Mouse (Mus musculus): Measurements from ENCODE around the gene Smim4. TPM values are rescaled to one million over a fixed set of nuclear protein-coding genes. Genes with fewer than 3 reads are reported as not detected.

The Smim4 gene
- polyA plus RNA-seq, 1 experiment: 91.1 TPM

DNA sequence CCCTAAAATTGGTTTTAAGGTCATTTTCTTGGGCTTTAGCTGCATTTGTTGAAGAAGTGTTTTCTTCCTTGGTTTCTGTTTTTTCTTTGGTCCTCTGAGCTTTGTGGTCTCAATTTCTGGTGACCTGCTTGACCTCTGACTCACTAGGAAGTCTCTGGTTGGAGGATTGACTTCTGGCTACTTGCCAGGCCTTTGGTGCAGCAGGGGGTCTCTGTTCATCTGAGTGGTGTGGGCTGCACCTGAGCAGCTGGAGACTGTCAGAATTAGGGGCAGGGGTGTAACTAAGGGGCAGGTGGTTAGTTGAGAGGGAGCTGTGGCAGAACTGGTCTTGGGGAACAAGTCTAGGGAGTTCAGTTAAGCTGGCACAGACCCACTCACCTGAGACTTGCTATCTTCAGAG is 47.6 kb downstream of the Smim4 start:
- Histone ChIP-seq H3K4me3 (ENCODE audit: control insufficient read depth, insufficient read depth, low read length) (no peak overlapping the region), H3K27ac (ENCODE audit: control insufficient read depth, insufficient read depth, low read length) (no peak overlapping the region)

DNA sequence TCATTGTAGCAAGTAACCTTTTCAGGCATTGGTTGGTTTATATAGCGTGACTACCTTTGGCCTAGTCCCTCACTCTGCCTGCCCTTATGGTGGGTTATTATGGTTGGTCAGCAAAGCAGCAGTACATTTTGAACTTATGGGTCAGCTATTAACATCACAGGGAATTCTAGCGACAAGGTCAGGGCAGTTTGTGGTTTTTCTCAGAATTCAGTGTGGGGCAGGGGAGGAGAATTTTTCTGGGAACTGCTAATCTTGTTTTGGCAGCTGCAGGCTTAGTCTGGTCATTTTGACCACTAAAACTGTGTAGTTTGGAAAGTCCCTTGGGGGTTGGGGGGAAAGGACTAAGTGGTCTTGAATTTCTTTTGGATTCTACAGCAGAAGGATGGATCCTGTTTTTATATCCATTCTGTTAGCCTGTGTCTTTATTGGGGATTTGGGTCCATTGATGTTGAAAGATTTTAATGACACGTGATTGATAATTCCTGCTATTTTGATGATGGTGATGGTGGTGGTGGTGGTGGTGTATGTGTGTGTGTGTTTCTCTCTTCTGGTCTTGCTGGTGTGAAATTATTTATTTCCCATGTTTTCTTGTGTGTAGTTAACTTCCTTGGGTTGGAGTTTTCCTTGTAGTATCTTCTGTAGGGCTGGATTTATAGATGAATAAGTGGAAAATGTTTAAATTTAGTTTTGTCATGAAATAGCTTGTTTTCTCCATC is 49.3 kb downstream of the Smim4 start:
- peaks cover 63% of the 10 kb centered on the region for H3K36me3 ChIP-seq (ENCODE audit: control insufficient read depth, insufficient read depth, low read length)
- DNase-seq: no peak
- TF ChIP-seq CTCF (IDR thresholded peaks at IDR 0.05; ENCODE audit: borderline replicate concordance, control insufficient read depth, extremely low read depth, insufficient read depth, low read length, poor library complexity) (no peak), POLR2A (IDR thresholded peaks at IDR 0.05; ENCODE audit: control insufficient read depth, extremely low read depth, insufficient read depth, low read length, poor library complexity) (no peak)

More for the DNA sequence above, 47.6 kb downstream of the Smim4 start:
- no peaks in the 10 kb centered on the region for H3K27me3 ChIP-seq (ENCODE audit: control insufficient read depth, insufficient read depth, low read length)
- no peaks in the 10 kb centered on the region for H3K4me1 ChIP-seq (replicated peaks; ENCODE audit: control insufficient read depth, insufficient read depth, low read length)
- H3K36me3 ChIP-seq (ENCODE audit: control insufficient read depth, insufficient read depth, low read length): peaks cover 63% of the 10 kb centered on the region
- DNase-seq: no peak
- TF ChIP-seq POLR2A (IDR thresholded peaks at IDR 0.05; ENCODE audit: control insufficient read depth, extremely low read depth, insufficient read depth, low read length, poor library complexity) (no peak), CTCF (IDR thresholded peaks at IDR 0.05; ENCODE audit: borderline replicate concordance, control insufficient read depth, extremely low read depth, insufficient read depth, low read length, poor library complexity) (no peak)

DNA sequence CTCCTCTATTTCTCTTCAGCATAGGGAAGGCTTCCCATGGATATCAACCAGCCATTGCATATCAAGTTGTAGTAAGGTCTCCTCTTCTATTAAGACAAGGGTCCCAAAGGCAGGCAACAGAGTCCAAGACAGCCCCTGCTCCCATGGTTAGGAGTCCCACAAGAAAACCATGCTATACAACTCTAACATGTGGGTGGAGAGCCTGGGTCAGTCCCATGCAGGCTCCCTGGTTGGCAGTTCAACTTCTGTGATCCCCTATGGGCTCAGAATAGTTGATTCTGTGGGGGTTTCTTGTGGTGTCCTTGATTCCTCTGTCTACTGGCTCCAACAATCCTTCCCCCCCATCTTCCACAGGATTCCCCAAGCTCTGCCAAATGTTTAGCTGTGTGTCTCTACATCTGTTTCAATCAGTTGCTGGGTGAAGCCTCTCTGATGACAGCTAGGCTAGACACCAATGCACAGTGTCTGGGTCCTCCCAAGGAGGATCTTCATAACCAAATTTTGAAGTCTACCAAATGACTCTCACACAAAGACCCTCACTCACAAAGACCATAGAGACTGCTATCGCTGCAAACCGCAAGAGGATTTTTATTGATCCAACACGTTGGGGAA is 50.1 kb downstream of the Smim4 start:
- Histone ChIP-seq H3K4me1 (replicated peaks; ENCODE audit: control insufficient read depth, insufficient read depth, low read length) (no peaks in the 10 kb centered on the region), H3K27ac (ENCODE audit: control insufficient read depth, insufficient read depth, low read length) (no peak overlapping the region), H3K27me3 (ENCODE audit: control insufficient read depth, insufficient read depth, low read length) (no peaks in the 10 kb centered on the region), H3K4me3 (ENCODE audit: control insufficient read depth, insufficient read depth, low read length) (no peak overlapping the region), H3K36me3 (ENCODE audit: control insufficient read depth, insufficient read depth, low read length) (peaks cover 68% of the 10 kb centered on the region)
- no peak for TF ChIP-seq CTCF (IDR thresholded peaks at IDR 0.05; ENCODE audit: borderline replicate concordance, control insufficient read depth, extremely low read depth, insufficient read depth, low read length, poor library complexity)
- no peak for TF ChIP-seq POLR2A (IDR thresholded peaks at IDR 0.05; ENCODE audit: control insufficient read depth, extremely low read depth, insufficient read depth, low read length, poor library complexity)
- WGBS: over 99% methylated on average over 3 of the region's 3 CpGs
- no peak for DNase-seq

More for the DNA sequence above, 49.3 kb downstream of the Smim4 start:
- Histone ChIP-seq H3K27ac (ENCODE audit: control insufficient read depth, insufficient read depth, low read length) (no peak overlapping the region), H3K4me3 (ENCODE audit: control insufficient read depth, insufficient read depth, low read length) (no peak overlapping the region), H3K27me3 (ENCODE audit: control insufficient read depth, insufficient read depth, low read length) (no peaks in the 10 kb centered on the region), H3K4me1 (replicated peaks; ENCODE audit: control insufficient read depth, insufficient read depth, low read length) (no peaks in the 10 kb centered on the region)
- 77% methylated on average over 3 of the region's 3 CpGs for WGBS

DNA sequence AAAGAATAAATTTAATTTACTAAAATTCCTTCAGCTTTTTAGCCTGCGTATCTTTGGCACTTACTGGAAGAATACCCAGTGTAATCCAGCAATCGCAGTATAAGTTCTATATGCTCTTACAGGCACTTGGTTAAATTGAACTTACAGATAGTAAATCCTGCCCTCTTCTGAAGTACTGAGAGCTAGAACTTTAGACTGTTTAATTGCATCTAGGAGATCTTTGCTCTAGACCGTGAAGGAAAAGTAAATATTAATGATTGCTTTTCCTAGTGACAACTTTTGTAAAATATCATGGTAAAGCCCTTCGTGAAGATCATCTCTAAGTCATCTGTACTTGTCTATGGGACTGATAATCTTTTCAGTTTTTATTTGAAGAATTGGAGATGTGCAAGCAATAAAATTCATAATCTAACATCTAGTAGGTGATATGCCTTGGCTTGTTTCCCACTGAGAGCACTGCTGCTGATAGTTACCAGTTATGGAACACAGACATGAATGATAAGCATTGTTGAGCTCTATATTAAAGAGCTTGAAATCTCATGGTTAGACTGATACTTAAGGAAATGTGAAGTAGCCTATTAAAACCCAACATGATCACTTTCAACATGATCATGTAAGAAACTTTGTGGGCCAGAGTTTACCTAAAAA is 59.5 kb downstream of the Smim4 start:
- DNase-seq: no peak
- 98% methylated on average over 4 of the region's 4 CpGs for WGBS
- H3K4me1 ChIP-seq (replicated peaks; ENCODE audit: control insufficient read depth, insufficient read depth, low read length): no peaks in the 10 kb centered on the region
- H3K36me3 ChIP-seq (ENCODE audit: control insufficient read depth, insufficient read depth, low read length): peaks cover 64% of the 10 kb centered on the region
- H3K27ac ChIP-seq (ENCODE audit: control insufficient read depth, insufficient read depth, low read length): no peak overlapping the region
- no peaks in the 10 kb centered on the region for H3K27me3 ChIP-seq (ENCODE audit: control insufficient read depth, insufficient read depth, low read length)
- H3K4me3 ChIP-seq (ENCODE audit: control insufficient read depth, insufficient read depth, low read length): no peak overlapping the region
- TF ChIP-seq POLR2A (IDR thresholded peaks at IDR 0.05; ENCODE audit: control insufficient read depth, extremely low read depth, insufficient read depth, low read length, poor library complexity) (no peak), CTCF (IDR thresholded peaks at IDR 0.05; ENCODE audit: borderline replicate concordance, control insufficient read depth, extremely low read depth, insufficient read depth, low read length, poor library complexity) (no peak)

DNA sequence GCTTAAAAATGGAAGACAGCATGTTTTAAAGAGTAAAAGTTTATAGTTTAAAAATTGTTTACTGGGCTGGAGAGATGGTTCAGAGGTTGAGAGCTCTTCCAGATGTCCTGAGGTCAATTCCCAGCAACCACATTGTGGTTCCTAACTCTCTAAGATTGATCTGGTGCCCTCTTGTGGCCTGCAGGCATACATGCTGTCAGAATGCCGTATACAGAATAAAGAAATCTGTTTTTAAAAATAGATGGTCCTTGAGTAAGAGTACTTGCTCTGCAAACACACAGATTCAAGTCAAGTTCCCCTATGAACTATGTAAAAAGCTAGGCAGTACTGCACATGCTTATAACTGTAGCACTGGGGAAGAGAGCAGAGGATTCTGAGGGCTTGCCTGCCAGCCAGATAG is 66.5 kb downstream of the Smim4 start:
- TF ChIP-seq POLR2A (IDR thresholded peaks at IDR 0.05; ENCODE audit: control insufficient read depth, extremely low read depth, insufficient read depth, low read length, poor library complexity): no peak
- no peak for TF ChIP-seq CTCF (IDR thresholded peaks at IDR 0.05; ENCODE audit: borderline replicate concordance, control insufficient read depth, extremely low read depth, insufficient read depth, low read length, poor library complexity)
- Histone ChIP-seq H3K27me3 (ENCODE audit: control insufficient read depth, insufficient read depth, low read length) (no peaks in the 10 kb centered on the region), H3K27ac (ENCODE audit: control insufficient read depth, insufficient read depth, low read length) (no peak overlapping the region), H3K4me3 (ENCODE audit: control insufficient read depth, insufficient read depth, low read length) (no peak overlapping the region), H3K36me3 (ENCODE audit: control insufficient read depth, insufficient read depth, low read length) (peaks cover 66% of the 10 kb centered on the region), H3K4me1 (replicated peaks; ENCODE audit: control insufficient read depth, insufficient read depth, low read length) (no peaks in the 10 kb centered on the region)
- WGBS: 69% methylated on average over 1 of the region's 1 CpGs
- peak; percentile 15 for DNase-seq

DNA sequence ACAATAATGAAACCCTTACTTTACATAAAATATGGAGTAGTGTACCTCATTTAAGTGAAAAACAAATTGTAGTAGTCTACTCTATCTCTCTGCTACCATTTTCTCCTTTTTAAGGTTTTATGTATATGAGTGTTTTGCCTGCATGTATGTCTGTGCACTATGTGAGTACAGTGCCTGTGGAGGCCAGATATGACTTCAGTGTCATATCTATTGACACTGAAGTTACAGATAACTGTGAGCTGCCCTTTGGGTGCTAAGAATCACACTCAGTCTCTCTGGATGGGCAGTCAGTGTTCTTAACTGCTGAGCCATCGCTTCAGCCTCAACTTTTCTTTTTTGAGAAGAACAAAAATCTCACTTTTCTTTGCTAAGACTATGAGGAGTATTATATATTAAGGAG is 82.9 kb downstream of the Smim4 start:
- Histone ChIP-seq H3K4me3 (ENCODE audit: control insufficient read depth, insufficient read depth, low read length) (no peak overlapping the region), H3K27ac (ENCODE audit: control insufficient read depth, insufficient read depth, low read length) (no peak overlapping the region), H3K4me1 (replicated peaks; ENCODE audit: control insufficient read depth, insufficient read depth, low read length) (no peaks in the 10 kb centered on the region), H3K27me3 (ENCODE audit: control insufficient read depth, insufficient read depth, low read length) (no peaks in the 10 kb centered on the region), H3K36me3 (ENCODE audit: control insufficient read depth, insufficient read depth, low read length) (peaks cover 76% of the 10 kb centered on the region)
- no peak for TF ChIP-seq POLR2A (IDR thresholded peaks at IDR 0.05; ENCODE audit: control insufficient read depth, extremely low read depth, insufficient read depth, low read length, poor library complexity)
- DNase-seq: no peak
- 100% methylated on average over 1 of the region's 1 CpGs for WGBS

All from thymus, adult 2 months (tissue).